8 mouse cellular contexts compared by ENCODE assay signal in genomic region chr2:165778927-165779326, GRCm38 (mm10).
DNase-seq lines count a peak whose midpoint lies in the region; ATAC-seq and TF ChIP-seq lines count a peak whose summit lies in the region.

No protein-coding gene starts in this region.

- intact Hi-C loops in gastrocnemius, postnatal 36 days (cut with DNase I) = no loop called here

- H3K27me3 ChIP-seq in kidney, adult 2 months (replicated peaks; ENCODE audit: control insufficient read depth, insufficient read depth, low read length) = no peaks in the 10 kb centered on the region
- H3K27me3 ChIP-seq in limb, embryonic 10.5 days (ENCODE audit: low read depth, poor library complexity, severe bottlenecking) = no peaks in the 10 kb centered on the region

- WGBS in kidney, adult 2 months = 17% methylated on average over 6 of the region's 6 CpGs
- 27% methylated on average over 6 of the region's 6 CpGs for WGBS in limb, embryonic 10.5 days

- H3K27ac ChIP-seq in kidney, adult 2 months (ENCODE audit: insufficient read depth, low read depth, low read length) = no peak overlapping the region
- no peak overlapping the region for H3K27ac ChIP-seq in limb, embryonic 10.5 days

- peak; percentile 70; the same call in 1 of the 2 replicates for ATAC-seq in monocyte, adult 5-6 weeks (replicated peaks; ENCODE audit: insufficient number of reproducible peaks, low FRiP score, low TSS enrichment, poor library complexity, severe bottlenecking)

- no peaks in the 10 kb centered on the region for H3K4me1 ChIP-seq in kidney, adult 2 months (ENCODE audit: control insufficient read depth, insufficient read depth, low read length)
- H3K4me1 ChIP-seq in limb, embryonic 10.5 days = peaks cover 9% of the 10 kb centered on the region; the same call in 1 of the 2 replicates

- H3K9me3 ChIP-seq in limb, embryonic 10.5 days (replicated peaks) = no peaks in the 10 kb centered on the region

- no peak for TF ChIP-seq POLR2A in kidney, adult 2 months (IDR thresholded peaks at IDR 0.05; ENCODE audit: low read depth, low read length)

- peak; percentile 95 for DNase-seq in 3T3-L1 (ENCODE audit: low read depth, low spot score)
- DNase-seq in adrenal gland, adult 2 months = peak; percentile 70
- DNase-seq in embryo, embryonic 11.5 days (ENCODE audit: low read depth, low spot score) = peak; percentile 74
- peak; percentile 49 to 57 for DNase-seq in gastrocnemius, postnatal 36 days
- peak; percentile 81 for DNase-seq in kidney, adult 2 months
- peak; percentile 85 for DNase-seq in limb, embryonic 10.5 days (ENCODE audit: low spot score)
- DNase-seq in spleen, postnatal 14 days (ENCODE audit: low spot score in 2 of 2) = peak; percentile 26 to 59

- H3K36me3 ChIP-seq in kidney, adult 2 months (ENCODE audit: control insufficient read depth, insufficient read depth, low read length) = no peaks in the 10 kb centered on the region
- H3K36me3 ChIP-seq in limb, embryonic 10.5 days = peaks cover 27% of the 10 kb centered on the region

- H3K4me3 ChIP-seq in kidney, adult 2 months (ENCODE audit: insufficient read depth, low read depth, low read length) = no peak overlapping the region
- no peak overlapping the region for H3K4me3 ChIP-seq in limb, embryonic 10.5 days

- peak; percentile 97 for TF ChIP-seq CTCF in kidney, adult 2 months (conservative IDR thresholded peaks at IDR 0.05; ENCODE audit: insufficient read depth, insufficient read length, low read depth, low read length)

Comparison
In these comparisons a context has a peak if more than half of its experiments do, and no peak if none do; other contexts are left out.
1. DNase-seq: peak in every context shown above with its lines; median percentile 95 in 3T3-L1; 85 in limb, embryonic 10.5 days; 81 in kidney, adult 2 months; 74 in embryo, embryonic 11.5 days; 70 in adrenal gland, adult 2 months; 53 in gastrocnemius, postnatal 36 days; 42 in spleen, postnatal 14 days.